Mouse (Mus musculus): ENCODE measurements around the gene Atp8b2.

GRCm38 (mm10) chr3:89965557-89965956, 2.2 kb upstream of the Atp8b2 start:
- TF ChIP-seq CTCF (conservative IDR thresholded peaks at IDR 0.05; ENCODE audit: insufficient read depth, insufficient read length, low read depth, low read length) (no peak), POLR2A (IDR thresholded peaks at IDR 0.05; ENCODE audit: low read depth, low read length) (no peak)
